Mouse (Mus musculus) kidney, postnatal 36 days (tissue): ENCODE results near the gene Ppat.
"Not testable (repeated sequence)": the region's sequence is repeated elsewhere in the genome, so short reads cannot be mapped to it uniquely, and the experiment has no call there.

Source experiments
- DNase-seq, 2 experiments: peaks; one replicate each; pipeline ENCODE4 v3.0.0; 2021 to 2022; ENCODE audit warnings: mixed read lengths in 2 of 2

Ppat gene

DNA sequence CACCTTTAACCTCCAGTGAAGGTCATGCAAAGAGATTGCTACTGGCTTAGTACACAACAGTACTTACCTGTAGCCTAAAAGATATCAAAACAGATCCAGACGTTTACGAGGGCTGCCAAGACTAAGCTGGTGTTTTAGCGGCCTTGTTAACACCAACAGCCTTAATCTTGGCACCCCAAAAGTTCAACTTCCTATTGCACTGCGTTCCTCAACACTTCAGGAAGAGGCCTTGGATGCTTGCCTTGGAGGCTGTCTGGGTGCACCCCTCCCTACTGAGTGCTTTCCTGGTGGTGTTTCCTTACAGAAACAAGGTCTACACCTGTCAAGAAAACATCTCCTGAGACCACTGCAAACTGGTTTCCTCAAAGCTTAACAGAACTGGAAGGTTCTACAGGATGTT lies 4.2 kb downstream of the Ppat start:
- DNase-seq, result peak in 1 of 2 experiments; percentile 32

DNA sequence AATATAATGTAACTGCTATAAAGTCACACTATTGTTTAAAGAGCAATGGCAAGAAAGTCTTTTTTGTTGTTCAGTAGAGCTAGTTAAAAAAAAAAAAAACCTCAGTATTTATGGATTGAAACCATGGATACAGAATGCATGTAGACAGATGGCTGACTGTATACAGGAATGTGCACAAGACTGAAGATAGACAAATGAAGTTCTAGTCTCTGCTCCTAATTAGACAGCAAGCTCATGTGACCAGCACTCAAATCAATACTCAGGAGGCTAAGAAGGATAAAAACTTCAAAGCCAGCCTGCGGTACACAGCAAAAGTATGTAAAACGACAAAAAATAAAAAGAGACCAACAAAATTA lies 5.7 kb downstream of the Ppat start:
- DNase-seq, result no peak

DNA sequence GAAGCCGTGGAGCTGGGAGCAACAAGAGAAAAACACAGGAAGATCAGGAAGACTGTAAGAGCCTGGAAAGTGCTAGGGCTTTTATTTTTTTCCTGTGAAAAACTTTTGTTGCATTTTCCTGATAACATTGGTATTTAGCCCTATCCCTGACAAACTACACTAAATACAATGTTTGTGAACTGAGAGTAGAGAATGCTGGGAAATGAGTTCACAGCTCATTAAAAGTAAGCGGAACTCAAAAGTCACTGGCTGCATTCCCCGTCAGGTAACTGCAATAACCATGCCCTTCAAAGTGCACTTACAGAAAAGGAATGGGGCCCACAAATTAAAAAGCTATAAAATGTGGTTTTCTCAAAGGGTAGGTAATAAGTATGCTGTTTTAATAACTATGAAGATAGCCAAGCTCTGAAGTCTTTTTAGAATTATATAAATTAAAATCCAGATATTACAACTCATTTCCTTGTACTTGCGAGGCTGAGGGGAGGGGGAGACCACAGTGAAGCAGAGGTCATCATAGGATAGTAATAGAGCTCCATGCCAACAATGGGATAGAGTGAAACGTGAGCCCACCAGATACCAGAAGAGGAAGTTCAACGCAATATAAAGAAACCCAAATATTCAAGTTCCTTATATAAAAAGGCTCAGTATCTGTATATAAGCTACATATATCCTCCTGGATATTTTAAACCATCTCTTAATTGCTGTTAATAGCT lies 6.3 kb downstream of the Ppat start:
- peak in 1 of 2 experiments; percentile 54 for DNase-seq

DNA sequence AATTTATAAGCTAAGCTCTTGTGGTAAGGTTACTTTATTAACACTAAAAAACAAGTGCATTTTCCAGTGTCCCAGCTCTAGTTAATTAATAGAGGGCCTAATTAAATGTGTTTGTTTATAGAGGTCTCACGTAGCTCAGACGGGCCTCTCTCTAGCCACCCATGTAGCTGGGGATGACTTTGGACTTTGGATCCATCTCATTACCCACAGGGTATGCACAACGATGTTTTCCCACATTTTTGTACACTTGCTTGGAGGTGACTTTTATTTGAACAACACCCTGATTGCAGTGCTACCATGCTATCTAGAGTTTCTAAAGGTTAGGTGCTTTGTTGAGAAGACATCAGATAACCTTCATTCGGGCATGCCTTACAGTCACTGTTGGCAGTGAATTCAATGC lies 8.9 kb downstream of the Ppat start:
- DNase-seq, result peak; percentile 53 to 78

DNA sequence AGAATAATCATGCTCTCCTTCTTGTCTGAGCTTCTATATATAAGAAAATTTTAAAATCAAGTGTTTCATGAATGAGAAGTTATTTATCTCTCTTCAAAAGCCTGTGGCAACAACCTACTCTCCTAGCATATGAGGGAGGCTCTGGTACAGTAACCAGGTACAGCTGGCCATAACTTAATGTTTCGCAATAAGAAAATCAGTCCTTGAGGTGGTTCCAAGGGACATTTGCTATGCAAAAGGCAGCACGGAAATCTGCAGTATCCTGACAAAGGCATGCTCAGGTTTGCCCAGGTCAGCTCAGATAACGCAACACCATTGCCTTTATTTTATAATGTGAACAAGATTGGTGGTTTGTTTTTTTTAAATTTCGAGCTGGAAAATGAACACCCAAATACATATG lies 9.4 kb downstream of the Ppat start:
- DNase-seq, result no peak

DNA sequence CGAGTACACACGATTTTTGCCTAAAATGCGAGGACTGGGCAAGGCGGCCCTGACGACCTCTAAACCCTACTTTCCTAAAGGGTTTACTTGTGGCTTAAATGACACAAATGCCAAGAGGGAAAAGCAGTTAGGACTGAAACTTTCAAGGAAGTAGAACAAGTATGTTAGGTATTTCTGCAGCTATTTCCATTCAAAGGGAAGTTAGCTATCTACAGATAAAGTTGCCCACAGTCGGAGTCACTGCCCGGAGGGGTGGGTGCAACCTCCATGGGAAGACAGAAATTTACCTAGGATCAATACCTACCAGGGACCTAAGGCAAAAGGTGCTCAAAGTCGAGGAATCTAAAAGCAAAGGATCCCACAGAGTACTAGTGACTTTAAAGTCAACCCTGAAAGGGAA lies 11.7 kb downstream of the Ppat start:
- DNase-seq, result no peak

DNA sequence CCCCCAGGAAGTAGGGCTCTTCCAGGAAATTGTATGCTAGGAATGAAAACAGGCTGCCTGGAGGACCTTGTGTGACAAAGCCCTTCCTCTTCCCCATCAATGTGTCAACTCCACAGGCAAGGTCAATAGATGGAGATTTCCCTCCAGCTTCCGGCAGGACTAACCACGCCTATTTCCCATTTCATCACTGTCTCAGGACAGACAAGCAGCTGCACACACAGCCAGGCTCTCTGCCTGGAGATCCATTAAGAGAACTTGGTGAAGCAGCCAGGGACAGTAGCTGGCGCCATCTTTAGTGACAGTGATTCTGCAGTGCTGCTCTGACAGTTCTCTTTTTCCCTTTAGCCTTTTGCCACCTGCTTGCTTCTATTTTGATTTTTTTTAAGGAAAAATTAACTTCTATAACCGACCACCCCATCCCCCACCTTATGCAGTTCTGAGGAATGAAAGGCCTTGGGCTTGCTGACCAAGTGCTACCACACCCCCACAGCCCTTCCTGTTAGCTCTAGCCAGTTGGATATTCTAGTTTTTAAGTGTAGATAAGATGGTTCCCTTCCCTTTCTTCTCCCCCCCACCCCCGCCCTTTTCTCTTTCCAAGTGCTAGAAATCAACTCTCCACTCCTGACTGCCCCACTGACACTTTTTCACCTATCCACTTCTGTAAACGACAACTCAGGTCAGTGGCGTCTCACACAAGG lies 22.0 kb downstream of the Ppat start:
- DNase-seq, result peak; percentile 47 to 57

DNA sequence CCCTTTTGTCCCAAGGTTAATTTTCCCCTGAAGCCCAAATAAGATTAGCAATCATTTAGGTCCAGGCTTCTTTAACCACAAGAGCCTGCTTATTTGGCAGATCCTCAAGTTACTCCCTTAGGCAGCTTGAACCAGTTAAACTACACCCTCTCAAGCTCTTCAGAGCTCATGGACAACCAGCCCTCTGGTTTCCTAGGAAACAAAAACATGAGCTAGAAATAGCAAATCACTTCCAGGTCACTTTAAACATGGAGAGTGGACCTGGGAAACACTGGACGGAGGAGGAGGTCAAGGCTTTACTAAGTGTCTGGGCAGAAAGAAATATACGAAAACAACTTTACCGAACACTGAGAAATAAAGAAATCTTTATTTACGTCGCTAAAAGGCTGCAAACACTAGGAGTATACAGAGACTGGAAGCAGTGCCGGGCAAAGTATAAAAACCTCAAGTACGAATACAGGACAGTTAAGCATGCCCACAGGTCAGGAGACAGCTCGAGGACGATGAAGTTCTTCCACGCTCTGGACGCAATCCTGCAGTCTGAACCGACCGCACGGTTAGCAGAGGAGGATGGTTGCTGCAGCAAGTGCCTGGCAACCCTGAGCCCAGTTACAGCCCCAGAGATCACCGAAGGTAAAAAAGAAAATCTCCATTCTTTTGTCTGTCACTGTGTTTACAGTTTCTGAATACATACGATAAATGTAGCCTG lies 23.1 kb downstream of the Ppat start:
- DNase-seq, result peak; percentile 38 to 86

DNA sequence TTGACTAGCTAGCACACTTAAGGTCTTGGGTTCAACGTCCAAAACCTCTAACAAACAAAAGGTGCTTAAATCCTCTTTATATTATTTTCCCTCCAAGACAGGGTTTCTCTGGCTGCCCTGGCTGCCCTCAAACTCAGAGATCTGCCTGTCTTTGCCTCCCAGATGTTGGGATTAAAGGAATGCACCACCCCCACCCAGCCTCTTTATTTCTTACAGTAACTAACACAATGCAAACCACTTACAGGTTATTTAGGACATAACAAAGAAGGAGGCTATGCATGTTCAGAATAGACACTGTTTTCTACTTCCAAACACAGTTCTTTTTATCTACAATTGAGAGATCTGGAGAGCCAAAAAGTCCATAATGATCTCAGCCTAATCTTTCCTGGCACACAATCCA lies 27.1 kb downstream of the Ppat start:
- no peak for DNase-seq

DNA sequence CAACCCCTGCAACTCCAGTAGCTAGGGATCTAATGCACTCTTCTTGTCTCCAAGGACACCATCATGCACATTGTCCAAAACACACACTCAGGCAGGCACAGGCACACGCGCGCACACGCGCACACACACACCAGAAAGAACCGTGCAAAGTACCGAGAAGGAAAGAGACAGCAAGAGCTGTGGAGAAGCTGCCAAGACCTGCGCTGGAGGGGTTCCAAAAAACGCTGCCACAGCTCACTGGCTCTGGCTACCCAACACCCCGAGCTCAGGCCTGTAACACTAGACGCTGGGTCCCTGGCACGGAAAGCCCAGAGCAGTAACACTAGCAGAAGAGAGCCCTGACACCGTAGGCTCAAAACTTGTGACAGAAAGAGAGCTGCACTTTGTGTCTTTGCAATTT lies 27.9 kb downstream of the Ppat start:
- peak; percentile 94 to 95 for DNase-seq

DNA sequence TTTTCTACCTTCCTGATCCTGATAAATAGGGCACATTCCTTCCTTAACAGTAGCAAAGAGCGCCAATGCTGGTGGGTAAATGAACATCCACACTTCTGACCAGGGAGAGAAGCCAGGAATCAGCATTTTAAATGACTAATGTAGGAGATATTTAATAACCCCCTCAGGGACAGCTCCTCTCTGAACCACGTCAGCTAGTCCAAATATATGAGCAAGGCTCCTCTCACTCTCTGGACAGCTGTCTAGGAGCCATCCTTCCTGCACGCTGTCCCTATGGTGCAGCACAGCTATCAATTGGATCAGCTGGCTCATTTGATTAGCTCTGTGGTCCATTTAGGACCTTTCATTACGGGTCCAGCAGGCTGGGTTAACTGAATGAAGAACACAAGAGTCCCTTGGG lies 28.5 kb downstream of the Ppat start:
- no peak for DNase-seq

DNA sequence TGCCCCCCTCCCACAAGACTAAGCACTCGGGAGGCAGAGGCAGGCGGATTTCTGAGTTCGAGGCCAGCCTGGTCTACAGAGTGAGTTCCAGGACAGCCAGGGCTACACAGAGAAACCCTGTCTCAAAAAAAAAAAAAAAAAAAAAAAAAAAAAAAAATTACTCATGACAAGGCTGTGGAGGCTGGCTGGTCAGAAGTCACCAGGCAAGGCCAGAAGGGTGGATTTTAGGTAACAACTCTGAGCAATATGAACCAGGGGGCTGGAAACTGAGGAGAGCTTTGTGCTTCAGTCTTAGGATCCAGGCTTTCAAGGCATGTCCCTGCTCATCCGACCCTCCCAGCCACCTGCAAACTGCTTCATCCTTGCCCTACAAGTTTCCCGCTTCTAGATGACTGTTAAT lies 38.9 kb downstream of the Ppat start:
- DNase-seq, result not testable (repeated sequence)

DNA sequence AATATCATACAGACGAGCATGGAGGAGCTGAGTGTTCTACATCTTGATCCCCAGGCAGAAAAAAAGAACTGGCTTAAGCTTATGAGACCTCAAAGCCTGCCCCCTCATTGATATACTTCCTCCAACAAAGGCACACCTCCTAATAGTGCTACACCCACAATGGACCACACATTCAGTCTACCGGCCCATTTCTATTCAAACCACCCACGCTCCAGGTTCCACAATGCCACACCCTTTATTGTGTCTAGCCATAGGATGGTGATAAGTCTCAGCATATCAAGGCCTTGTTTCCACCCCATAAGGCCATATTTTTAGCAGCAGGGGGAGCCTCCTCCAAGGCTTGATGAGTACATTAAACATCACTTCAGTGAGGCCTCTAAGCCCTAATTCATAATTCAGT lies 40.6 kb downstream of the Ppat start:
- no peak for DNase-seq

DNA sequence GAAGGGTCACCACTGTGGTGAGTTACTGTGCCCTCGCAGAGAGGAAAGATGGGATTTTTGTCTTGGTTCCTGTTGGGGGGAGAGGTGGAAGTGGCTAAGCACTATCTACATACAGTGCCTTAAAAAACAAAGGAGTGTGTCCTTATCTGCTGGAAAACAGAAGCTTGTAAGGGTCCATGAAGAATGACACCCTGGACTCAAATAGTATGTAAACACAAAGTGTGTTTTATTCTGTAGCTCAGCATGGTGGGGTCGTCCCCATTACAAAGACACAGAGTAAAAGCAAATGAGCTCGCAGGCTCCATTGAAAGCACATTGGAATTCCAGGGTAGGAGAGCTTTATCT lies 45.3 kb downstream of the Ppat start:
- DNase-seq, result no peak

DNA sequence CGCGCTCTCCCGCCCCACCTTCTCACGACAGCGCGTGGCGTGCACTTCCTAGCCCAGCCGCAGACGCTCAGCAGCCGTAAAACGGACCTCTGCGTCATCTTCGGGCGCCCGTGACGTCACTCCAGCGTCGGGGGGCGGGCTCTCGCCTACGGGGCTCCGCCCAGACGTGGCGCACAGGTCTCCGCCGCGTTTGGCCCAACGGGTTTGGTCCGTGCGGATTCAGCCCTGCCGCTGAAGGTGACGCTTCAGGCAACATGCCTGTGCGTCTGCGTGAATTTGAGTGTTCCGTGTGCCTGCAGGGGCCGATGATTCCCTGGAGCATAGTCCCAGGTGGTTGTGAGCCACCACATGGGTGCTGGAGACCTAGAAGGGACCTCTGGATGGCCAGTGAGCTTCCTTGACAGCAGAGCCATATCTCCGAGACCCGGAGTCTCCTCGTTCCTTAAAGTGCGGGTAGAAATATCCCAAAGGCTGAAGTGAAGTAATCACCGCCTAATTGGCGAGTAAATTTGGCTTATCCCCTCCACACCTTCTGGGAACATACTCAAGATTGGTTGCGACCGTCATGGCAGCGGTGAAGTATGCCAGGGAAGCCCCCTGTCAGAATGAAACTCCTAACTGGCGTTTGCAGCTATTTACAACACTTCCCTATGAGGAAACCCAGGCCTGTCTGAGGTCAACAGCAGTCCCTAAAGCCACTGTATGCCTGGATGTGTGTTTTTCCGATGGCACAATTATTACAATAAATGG lies 45.8 kb downstream of the Ppat start, which contains the start of gene Aasdh:
Gene Aasdh, minus strand, starts transcription at position 110 of the 750 bp plus-strand sequence.
- peak; percentile 95 to 97 for DNase-seq

DNA sequence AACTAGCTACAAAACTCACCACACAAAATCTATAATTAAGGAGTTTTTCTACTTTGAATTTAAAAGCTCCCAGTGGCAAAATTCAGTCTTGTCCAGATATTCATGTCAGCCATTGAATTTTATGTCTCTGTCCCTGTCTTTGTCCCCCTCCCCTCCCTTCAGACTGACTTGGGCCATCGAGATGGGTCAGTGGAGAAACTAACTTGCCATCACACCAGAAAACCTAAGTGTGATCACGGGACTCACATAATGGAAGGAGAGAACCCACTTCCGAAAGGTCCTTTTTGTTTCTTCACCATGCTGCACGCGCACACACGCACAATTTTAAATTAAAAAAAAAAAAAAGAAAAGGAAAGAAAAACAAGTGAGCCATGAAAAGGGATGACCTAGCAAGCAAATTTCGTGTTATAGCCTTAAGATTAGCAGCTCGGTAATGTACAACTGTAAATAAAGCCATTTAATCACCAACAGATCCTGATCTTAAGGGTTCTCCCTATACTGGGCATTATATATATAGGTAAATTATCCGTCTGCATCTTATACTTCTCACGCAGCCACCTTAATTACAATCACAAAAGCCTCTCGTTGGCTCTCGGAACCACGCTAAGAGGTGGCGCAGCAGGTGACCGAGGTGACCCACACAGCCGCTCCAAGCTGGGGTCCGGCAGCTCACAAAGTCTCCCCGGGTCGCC lies 46.5 kb downstream of the Ppat start:
- no peak for DNase-seq

DNA sequence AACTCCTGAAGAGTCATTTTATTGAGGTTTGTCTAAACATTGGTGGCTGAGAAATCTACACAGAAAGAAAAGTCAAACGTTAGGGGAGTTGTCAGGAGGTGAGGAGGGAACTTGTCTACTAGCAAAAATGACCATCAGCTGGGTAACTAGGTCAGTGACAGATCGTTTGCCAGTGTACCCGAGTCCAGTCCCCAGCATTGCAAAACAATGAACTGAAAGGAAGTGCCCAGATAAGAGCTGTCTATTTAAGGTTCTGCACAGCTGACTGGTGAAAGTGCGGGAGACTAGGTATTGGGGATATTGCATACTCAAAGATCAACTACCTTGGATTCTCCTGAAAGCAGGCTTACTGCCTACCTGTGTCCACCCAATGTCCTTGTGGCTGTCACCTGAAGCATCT lies 49.2 kb downstream of the Ppat start:
- DNase-seq, result no peak

DNA sequence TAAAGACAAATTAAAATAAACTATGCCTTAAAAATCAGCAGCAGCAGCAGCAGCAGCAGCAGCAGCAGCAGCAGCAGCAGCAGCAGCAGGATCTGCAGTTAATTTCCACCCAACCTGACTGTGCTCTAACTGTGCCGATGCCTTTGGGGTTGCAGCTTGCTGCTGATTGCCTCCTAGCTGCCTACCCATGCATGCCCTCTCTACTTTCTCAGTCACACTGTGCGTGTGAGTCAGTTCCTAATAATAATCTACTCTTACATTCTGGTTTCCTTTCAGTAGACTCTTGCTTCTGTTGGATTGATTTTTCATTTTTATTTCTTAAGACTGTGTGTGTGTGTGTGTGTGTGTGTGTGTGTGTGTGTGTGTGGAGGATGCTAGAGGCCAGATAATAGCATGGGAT lies 58.3 kb downstream of the Ppat start:
- DNase-seq, result no peak

DNA sequence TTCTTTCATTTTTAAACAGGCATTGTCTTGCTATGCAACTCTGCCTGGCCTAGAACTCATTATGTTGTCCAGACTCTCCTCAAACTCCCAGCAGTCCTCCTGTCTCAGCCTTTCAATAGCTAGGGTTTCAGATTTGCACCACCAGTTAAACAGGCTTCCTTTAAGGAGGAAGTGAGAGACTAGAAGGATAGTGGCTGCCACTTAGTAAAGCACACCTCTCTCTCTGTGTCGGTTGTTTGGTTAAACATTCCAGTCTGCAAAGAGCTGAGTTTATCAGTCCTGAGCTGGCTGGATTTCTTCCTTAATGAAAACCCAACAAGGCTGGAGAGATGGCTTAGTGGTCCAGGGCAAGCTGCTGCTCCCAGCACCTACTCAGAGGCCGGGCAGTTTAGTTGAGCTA lies 58.8 kb downstream of the Ppat start:
- DNase-seq, result no peak

DNA sequence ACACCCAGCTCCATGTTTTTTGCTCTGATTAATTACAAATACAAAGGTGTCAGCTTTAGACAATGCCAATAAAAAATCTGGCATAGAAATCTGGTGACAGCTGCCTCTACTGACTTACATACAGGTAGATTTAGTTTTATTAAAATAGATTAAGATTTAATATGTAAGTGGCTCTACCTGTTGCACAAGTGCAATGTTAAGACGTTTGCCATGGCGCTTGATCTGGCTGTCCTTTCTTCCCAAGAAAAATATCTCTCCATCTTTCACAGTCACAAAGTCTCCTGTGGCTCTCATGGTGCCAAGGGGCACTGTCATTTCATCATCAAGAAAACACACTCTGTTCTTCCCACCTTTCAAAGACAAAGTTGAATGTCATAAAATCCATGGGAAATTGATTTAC lies 64.4 kb downstream of the Ppat start:
- no peak for DNase-seq

DNA sequence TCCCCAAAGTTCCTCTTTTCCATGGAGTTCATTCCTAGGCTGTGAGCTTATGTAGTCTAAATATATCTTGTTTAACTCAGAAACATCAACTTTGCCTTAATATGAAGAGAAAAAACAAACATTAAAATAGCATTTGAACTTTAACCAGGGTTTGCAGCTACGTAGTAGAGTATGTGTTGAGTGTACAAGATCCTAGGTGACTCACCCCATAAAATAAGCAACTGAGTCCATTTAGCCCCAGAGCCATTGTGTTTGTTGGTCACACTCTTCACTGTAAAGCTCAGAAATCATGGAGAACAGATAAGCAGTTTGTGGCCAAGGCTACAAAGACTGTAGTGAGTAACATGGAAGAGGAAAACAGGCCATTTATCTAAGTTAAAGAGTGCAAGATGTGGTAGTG lies 67.3 kb downstream of the Ppat start:
- no peak for DNase-seq

DNA sequence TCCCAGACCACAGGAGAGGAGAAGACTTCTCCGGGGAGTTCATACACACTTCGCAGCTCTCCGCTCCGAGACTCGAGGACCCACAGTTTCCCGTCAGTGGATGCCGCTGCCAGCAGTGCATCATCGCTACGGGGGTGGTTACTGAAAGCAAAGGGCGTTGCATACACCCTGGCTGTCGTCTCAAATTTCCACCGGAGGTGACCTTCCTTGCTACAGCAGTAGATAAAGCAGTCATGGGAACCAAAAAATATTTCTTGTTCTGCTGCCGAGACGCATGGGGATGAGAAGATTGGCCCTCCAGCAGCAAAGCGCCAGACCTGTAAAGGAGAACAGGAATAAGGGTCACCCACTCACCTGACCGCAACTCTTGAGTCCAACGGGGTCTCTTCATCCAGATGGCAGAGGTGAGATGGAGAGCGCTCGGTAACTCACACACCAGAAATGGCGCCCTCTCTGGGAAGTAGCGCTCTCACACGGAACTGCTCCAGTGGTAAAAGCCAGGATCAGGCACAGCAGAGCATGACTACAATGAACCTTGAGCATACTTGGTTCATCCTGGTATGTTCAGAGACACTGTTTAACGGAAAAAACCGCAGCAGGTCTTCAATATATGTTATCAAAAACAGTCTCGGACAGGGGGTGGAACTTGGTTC lies 75.1 kb downstream of the Ppat start:
- DNase-seq, result no peak
